Mouse (Mus musculus): ENCODE results near the gene Snd1. TPM values are rescaled to one million over a fixed set of nuclear protein-coding genes. Genes with fewer than 3 reads are reported as not detected.

Snd1 gene
- polyA plus RNA-seq, 1 experiment: 57.6 TPM

DNA sequence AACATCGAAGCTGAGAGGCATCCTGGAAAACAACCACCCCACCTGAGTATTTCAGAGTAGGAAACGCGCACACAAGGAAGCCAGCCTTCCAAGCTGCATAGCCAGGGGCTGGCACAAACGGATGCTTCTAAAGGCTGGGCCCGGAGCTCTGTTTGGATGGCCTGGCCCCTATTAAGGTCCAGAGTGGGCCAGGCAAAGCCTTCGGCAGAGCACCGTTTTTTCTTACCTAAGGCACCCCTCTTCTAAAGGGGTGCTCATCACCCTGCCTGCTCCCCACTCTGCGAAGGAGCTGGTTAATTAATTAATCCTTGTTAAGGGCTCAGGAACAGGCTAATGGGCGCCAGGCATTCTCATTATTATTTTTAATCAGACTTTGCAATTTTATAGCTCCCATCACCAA lies 456.3 kb downstream of the Snd1 start:
- Histone ChIP-seq H3K4me1 (peaks cover 22% of the 10 kb centered on the region), H3K4me3 (replicated peaks) (no peak overlapping the region), H3K27me3 (replicated peaks) (peaks cover 12% of the 10 kb centered on the region)

GRCm38 (mm10) chr6:28931636-28932327 lies 456.8 kb downstream of the Snd1 start:
- Histone ChIP-seq H3K36me3 (replicated peaks; ENCODE audit: low read length) (no peaks in the 10 kb centered on the region), H3K27me3 (replicated peaks) (peaks cover 12% of the 10 kb centered on the region), H3K4me3 (replicated peaks) (peak overlapping the region; percentile 82), H3K4me1 (peaks cover 22% of the 10 kb centered on the region), H3K9me3 (no peaks in the 10 kb centered on the region)
- no peak for TF ChIP-seq FLI1 (IDR thresholded peaks at IDR 0.05; ENCODE audit: low read length)
- TF ChIP-seq GATA1 (IDR thresholded peaks at IDR 0.05; ENCODE audit: borderline replicate concordance, low read length): no peak

More for the DNA sequence above, 456.3 kb downstream of the Snd1 start:
- no peak for TF ChIP-seq FLI1 (IDR thresholded peaks at IDR 0.05; ENCODE audit: low read length)
- no peak for TF ChIP-seq GATA1 (IDR thresholded peaks at IDR 0.05; ENCODE audit: borderline replicate concordance, low read length)
- H3K36me3 ChIP-seq (replicated peaks; ENCODE audit: low read length): no peaks in the 10 kb centered on the region
- H3K9me3 ChIP-seq: no peaks in the 10 kb centered on the region

GRCm38 (mm10) chr6:28932328-28932937 lies 457.5 kb downstream of the Snd1 start:
- H3K4me3 ChIP-seq (replicated peaks): no peak overlapping the region
- TF ChIP-seq FLI1 (IDR thresholded peaks at IDR 0.05; ENCODE audit: low read length) (no peak), GATA1 (IDR thresholded peaks at IDR 0.05; ENCODE audit: borderline replicate concordance, low read length) (no peak)
- H3K27me3 ChIP-seq (replicated peaks): peaks cover 15% of the 10 kb centered on the region
- no peaks in the 10 kb centered on the region for H3K9me3 ChIP-seq
- peaks cover 22% of the 10 kb centered on the region for H3K4me1 ChIP-seq
- H3K36me3 ChIP-seq (replicated peaks; ENCODE audit: low read length): no peaks in the 10 kb centered on the region

DNA sequence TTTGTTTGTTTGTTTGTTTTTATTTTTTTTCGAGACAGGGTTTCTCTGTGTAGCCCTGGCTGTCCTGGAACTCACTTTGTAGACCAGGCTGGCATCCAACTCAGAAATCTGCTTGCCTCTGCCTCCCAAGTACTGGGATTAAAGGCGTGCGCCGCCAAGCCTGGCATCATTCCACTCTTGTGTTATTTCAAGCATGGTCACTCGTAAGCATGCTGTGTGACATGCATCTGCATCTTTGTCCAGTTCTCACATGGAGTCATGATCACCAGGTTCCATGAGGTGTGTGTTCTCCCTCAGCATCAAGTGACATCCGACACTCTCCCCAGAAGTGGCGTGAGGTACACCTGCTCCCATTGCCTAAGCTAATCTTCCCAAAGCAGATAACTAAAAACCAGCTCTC lies 460.8 kb downstream of the Snd1 start:
- Histone ChIP-seq H3K4me3 (replicated peaks) (no peak overlapping the region), H3K36me3 (replicated peaks; ENCODE audit: low read length) (no peaks in the 10 kb centered on the region), H3K9me3 (no peaks in the 10 kb centered on the region), H3K4me1 (peaks cover 20% of the 10 kb centered on the region), H3K27me3 (replicated peaks) (peaks cover 19% of the 10 kb centered on the region)
- TF ChIP-seq FLI1 (IDR thresholded peaks at IDR 0.05; ENCODE audit: low read length) (no peak), GATA1 (IDR thresholded peaks at IDR 0.05; ENCODE audit: borderline replicate concordance, low read length) (no peak)

DNA sequence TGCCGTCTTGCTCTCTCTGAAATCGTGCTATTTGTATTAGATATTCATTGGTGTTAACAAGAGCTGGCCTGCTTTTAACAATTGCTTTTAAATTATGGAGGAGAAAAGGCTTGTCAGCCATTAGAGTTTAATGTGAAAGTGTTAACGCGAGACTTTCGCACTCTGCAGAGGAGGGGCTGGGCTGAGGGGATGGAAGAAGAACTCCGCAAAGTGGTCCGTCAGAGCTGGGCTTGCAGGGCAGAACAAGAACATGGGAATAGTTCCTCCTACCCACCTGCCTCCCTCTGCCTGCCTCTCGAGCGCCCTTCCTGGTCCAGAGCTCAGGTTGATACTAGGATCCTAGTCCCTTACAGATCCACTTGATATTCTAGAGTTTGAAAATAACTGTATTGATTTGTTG lies 472.3 kb downstream of the Snd1 start:
- no peak for TF ChIP-seq GATA1 (IDR thresholded peaks at IDR 0.05; ENCODE audit: borderline replicate concordance, low read length)
- TF ChIP-seq FLI1 (IDR thresholded peaks at IDR 0.05; ENCODE audit: low read length): no peak

GRCm38 (mm10) chr6:28949269-28949668 lies 474.3 kb downstream of the Snd1 start:
- TF ChIP-seq FLI1 (IDR thresholded peaks at IDR 0.05; ENCODE audit: low read length): no peak
- TF ChIP-seq GATA1 (IDR thresholded peaks at IDR 0.05; ENCODE audit: borderline replicate concordance, low read length): no peak
- no peaks in the 10 kb centered on the region for H3K36me3 ChIP-seq (replicated peaks; ENCODE audit: low read length)
- no peaks in the 10 kb centered on the region; the same call in 1 of the 2 replicates for H3K9me3 ChIP-seq
- no peaks in the 10 kb centered on the region for H3K4me1 ChIP-seq
- H3K27me3 ChIP-seq (replicated peaks): peaks cover 31% of the 10 kb centered on the region
- no peak overlapping the region for H3K4me3 ChIP-seq (replicated peaks)

More for the DNA sequence above, 472.3 kb downstream of the Snd1 start:
- Histone ChIP-seq H3K9me3 (no peaks in the 10 kb centered on the region), H3K36me3 (replicated peaks; ENCODE audit: low read length) (no peaks in the 10 kb centered on the region), H3K27me3 (replicated peaks) (peaks cover 32% of the 10 kb centered on the region), H3K4me1 (no peaks in the 10 kb centered on the region), H3K4me3 (replicated peaks) (no peak overlapping the region)

DNA sequence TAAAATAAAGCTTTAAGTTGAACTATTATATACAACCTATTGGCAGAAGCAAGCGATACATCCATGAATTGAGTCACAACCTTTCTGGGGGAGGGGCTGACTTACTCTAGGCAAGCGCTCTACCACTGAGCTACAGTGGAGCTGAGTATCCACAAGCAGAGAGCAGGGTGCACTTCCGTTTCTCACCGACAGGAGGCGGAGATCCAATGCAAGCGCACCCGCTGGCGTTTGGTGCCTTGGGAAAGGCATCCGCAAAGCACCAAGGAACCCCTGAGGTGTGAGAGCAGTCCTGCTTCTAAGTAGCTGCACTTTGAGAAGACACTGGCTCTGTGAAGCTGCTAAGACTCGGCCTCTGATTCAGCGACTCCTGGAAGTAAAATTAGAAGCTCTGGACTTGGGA lies 480.6 kb downstream of the Snd1 start:
- no peaks in the 10 kb centered on the region for H3K36me3 ChIP-seq (replicated peaks; ENCODE audit: low read length)
- peaks cover 27% of the 10 kb centered on the region for H3K27me3 ChIP-seq (replicated peaks)
- H3K4me3 ChIP-seq (replicated peaks): no peak overlapping the region
- TF ChIP-seq FLI1 (IDR thresholded peaks at IDR 0.05; ENCODE audit: low read length) (no peak), GATA1 (IDR thresholded peaks at IDR 0.05; ENCODE audit: borderline replicate concordance, low read length) (no peak)
- peaks cover 3% of the 10 kb centered on the region; the same call in 1 of the 2 replicates for H3K9me3 ChIP-seq
- no peaks in the 10 kb centered on the region for H3K4me1 ChIP-seq

GRCm38 (mm10) chr6:28957486-28957885 lies 482.5 kb downstream of the Snd1 start:
- no peaks in the 10 kb centered on the region for H3K36me3 ChIP-seq (replicated peaks; ENCODE audit: low read length)
- no peak overlapping the region for H3K4me3 ChIP-seq (replicated peaks)
- TF ChIP-seq FLI1 (IDR thresholded peaks at IDR 0.05; ENCODE audit: low read length): no peak
- no peak for TF ChIP-seq GATA1 (IDR thresholded peaks at IDR 0.05; ENCODE audit: borderline replicate concordance, low read length)
- H3K27me3 ChIP-seq (replicated peaks): peaks cover 21% of the 10 kb centered on the region
- H3K9me3 ChIP-seq: peaks cover 3% of the 10 kb centered on the region; the same call in 1 of the 2 replicates
- H3K4me1 ChIP-seq: no peaks in the 10 kb centered on the region

DNA sequence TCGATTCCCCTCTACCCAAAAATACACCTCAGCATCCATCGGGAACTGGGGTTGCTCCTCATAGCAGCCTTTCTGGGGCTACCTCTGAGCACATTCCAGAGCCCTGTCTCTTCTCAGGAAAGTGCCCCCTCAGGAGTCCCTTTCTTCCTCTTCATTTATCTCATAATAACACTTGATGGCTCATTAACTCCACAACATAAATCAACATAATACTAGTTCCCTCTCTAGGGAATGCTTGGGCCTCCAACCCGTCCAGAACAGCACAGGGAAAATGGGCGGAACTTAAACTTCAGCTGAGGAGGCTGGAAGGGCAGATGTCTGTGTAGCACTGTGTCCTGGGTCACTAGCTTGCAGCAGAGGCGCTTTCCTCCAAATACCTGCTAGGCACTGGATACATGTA lies 488.2 kb downstream of the Snd1 start:
- Histone ChIP-seq H3K36me3 (replicated peaks; ENCODE audit: low read length) (no peaks in the 10 kb centered on the region), H3K9me3 (0 out of 2 replicates have a peak, but pooled peaks cover 3% of the 10 kb centered on the region), H3K4me3 (replicated peaks) (no peak overlapping the region), H3K4me1 (no peaks in the 10 kb centered on the region), H3K27me3 (replicated peaks) (peaks cover 12% of the 10 kb centered on the region)
- TF ChIP-seq GATA1 (IDR thresholded peaks at IDR 0.05; ENCODE audit: borderline replicate concordance, low read length): no peak
- no peak for TF ChIP-seq FLI1 (IDR thresholded peaks at IDR 0.05; ENCODE audit: low read length)

- no peak overlapping the region for H3K4me3 ChIP-seq (replicated peaks)
- H3K4me1 ChIP-seq: peaks cover 12% of the 10 kb centered on the region; the same call in 1 of the 2 replicates
- H3K36me3 ChIP-seq (replicated peaks; ENCODE audit: low read length): no peaks in the 10 kb centered on the region
- TF ChIP-seq GATA1 (IDR thresholded peaks at IDR 0.05; ENCODE audit: borderline replicate concordance, low read length) (no peak), FLI1 (IDR thresholded peaks at IDR 0.05; ENCODE audit: low read length) (no peak)
- 0 out of 2 replicates have a peak, but pooled peaks cover 3% of the 10 kb centered on the region for H3K9me3 ChIP-seq
- H3K27me3 ChIP-seq (replicated peaks): peaks cover 10% of the 10 kb centered on the region
Measured at GRCm38 (mm10) chr6:28965264-28965663, 490.3 kb downstream of the Snd1 start.
